Mouse (Mus musculus): ENCODE measurements around the gene Zfand3. TPM values are rescaled to one million over a fixed set of nuclear protein-coding genes. Genes with fewer than 3 reads are reported as not detected.

Gene Zfand3
- polyA plus RNA-seq, 1 experiment = 92.7 TPM

- no peak for TF ChIP-seq GATA1 (IDR thresholded peaks at IDR 0.05; ENCODE audit: low read length)
Measured at GRCm38 (mm10) chr17:30195591-30196183, 191.2 kb downstream of the Zfand3 start.

GRCm38 (mm10) chr17:30196401-30197279 lies 192.1 kb downstream of the Zfand3 start:
- no peak for TF ChIP-seq GATA1 (IDR thresholded peaks at IDR 0.05; ENCODE audit: low read length)

DNA sequence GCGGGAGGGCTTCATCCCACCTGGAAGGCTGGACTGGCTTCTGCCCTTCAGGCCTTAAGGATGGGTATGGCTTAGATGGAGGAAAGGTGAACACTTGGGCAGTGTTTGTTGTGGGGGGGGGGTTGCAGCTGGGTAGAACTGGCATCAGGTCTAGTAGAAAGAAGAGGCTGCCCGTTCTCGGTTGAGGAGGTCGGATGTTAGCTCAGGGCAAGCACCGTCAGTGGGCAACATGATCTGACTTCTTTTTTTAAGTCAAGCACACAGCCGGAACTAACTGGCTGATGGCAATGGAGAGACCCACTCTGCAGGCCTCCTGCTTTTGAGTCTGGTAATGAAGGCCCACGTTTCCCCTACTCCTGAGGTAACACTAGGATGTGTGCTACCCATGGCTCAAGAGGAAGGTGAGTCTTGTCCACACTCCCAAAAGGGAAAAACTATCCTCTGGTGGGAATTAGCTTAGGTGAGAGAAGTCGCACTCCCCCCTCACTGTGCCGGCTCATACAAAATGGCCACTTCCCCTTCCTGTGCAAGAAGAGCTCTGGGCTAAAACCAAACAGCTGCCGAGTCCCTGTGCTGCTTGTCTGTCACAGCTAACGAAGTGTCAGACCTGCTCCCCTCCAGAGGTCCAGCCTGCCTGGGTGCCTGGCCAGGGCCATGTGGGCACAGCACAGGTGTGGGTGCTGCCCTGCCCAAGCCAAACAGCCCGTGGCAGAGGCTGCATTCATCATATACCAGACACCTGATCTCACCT lies 192.9 kb downstream of the Zfand3 start:
- no peak for TF ChIP-seq GATA1 (IDR thresholded peaks at IDR 0.05; ENCODE audit: low read length)

- TF ChIP-seq GATA1 (IDR thresholded peaks at IDR 0.05; ENCODE audit: low read length) = no peak
Measured at GRCm38 (mm10) chr17:30198422-30198821, 193.9 kb downstream of the Zfand3 start.

- no peak for TF ChIP-seq GATA1 (IDR thresholded peaks at IDR 0.05; ENCODE audit: low read length)
Measured at GRCm38 (mm10) chr17:30199374-30200247, 195.1 kb downstream of the Zfand3 start.

DNA sequence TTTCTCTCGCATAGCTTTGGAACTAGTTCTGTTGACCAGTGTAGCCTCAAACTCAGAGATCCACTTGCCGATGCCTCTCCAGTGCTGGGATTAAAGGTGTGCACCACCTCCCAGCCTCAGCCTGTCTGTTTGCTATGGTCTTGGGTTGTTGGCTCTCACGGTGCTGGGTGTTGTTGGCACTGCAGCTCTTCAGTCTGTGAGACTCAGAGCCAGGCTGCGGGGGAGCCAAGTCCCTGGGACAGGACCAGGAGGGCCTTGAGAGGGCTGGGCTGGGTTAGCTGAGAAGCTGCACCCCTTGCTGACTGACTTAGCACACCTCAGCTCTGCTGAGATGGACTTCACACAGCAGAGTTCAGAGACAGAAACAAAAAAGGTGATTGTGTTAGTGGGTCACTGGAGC lies 195.8 kb downstream of the Zfand3 start:
- no peak for TF ChIP-seq GATA1 (IDR thresholded peaks at IDR 0.05; ENCODE audit: low read length)

- TF ChIP-seq GATA1 (IDR thresholded peaks at IDR 0.05; ENCODE audit: low read length) = no peak
Measured at GRCm38 (mm10) chr17:30205062-30205825, 200.7 kb downstream of the Zfand3 start.

GRCm38 (mm10) chr17:30210262-30210661 lies 205.7 kb downstream of the Zfand3 start:
- no peak for TF ChIP-seq GATA1 (IDR thresholded peaks at IDR 0.05; ENCODE audit: low read length)

- no peak for TF ChIP-seq GATA1 (IDR thresholded peaks at IDR 0.05; ENCODE audit: low read length)
Measured at GRCm38 (mm10) chr17:30210936-30211335, 206.4 kb downstream of the Zfand3 start.

- TF ChIP-seq GATA1 (IDR thresholded peaks at IDR 0.05; ENCODE audit: low read length) = no peak
Measured at GRCm38 (mm10) chr17:30212647-30213046, 208.1 kb downstream of the Zfand3 start.

- TF ChIP-seq GATA1 (IDR thresholded peaks at IDR 0.05; ENCODE audit: low read length) = no peak
Measured at GRCm38 (mm10) chr17:30213371-30213770, 208.8 kb downstream of the Zfand3 start.

DNA sequence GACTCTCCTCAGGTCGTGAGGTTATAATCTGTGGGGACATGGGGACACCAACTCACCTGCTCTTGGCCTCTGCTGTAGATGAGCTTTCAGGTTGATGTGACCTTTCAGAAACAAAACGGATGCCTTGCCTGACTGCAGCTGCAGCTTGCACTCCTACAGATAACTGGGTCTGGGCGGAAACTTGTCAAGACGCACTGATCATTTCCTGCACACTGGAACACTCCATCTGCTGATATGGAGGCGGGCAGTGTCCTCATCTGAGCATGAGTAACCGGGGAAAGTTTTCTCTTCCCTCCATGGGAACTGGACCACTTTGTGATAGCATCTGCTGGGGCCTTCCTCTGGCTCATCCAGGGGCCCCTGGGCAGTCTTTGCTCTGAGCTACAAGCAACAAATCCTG lies 209.9 kb downstream of the Zfand3 start:
- no peak for TF ChIP-seq GATA1 (IDR thresholded peaks at IDR 0.05; ENCODE audit: low read length)

DNA sequence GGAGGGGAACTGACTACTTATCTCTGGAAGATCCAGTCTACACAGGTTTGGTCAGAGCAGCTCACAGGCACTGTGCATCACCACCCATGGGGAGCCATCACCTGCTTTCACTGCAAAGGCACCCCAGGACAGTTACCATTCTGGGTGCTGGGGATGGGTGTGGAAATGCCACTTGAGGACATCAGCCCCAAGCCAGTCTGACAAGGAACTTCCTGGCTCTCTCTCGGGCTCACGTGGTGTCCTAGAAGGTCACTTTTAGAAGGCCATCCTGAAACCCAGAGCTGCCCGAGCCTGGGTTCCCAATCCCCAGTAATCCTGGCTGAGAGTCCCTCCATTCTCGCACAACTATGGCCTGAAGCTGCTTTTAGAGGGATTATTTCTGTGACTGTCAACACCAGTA lies 211.2 kb downstream of the Zfand3 start:
- no peak for TF ChIP-seq GATA1 (IDR thresholded peaks at IDR 0.05; ENCODE audit: low read length)

- no peak for TF ChIP-seq GATA1 (IDR thresholded peaks at IDR 0.05; ENCODE audit: low read length)
Measured at GRCm38 (mm10) chr17:30221677-30222076, 217.1 kb downstream of the Zfand3 start.

All from G1E-ER4 (cell line).